ENCODE assay signal across 10 mouse cellular contexts in genomic region chr14:79488531-79488930, GRCm38 (mm10). TPM values are rescaled to one million over a fixed set of nuclear protein-coding genes. Genes with fewer than 3 reads are reported as not detected.
DNase-seq lines count a peak whose midpoint lies in the region; ATAC-seq lines count a peak whose summit lies in the region.
"Had no signal": no experiment of that assay in that cellular context is flagged by ENCODE, and none has a peak within 500 bp of the region (broad histone marks: within the 10 kb centered on the region; RNA-seq: fewer than 3 reads in every experiment).

No protein-coding gene starts in this region.

- no peaks in the 10 kb centered on the region for H3K36me3 ChIP-seq in hindbrain, embryonic 13.5 days
- H3K36me3 ChIP-seq in hindbrain, embryonic 14.5 days (replicated peaks; ENCODE audit: control insufficient read depth, insufficient read depth), result no peaks in the 10 kb centered on the region

- peaks cover 4% of the 10 kb centered on the region; the same call in 1 of the 2 replicates for H3K27me3 ChIP-seq in hindbrain, embryonic 13.5 days
- H3K27me3 ChIP-seq in hindbrain, embryonic 14.5 days (ENCODE audit: control insufficient read depth, insufficient read depth, low read length), result no peaks in the 10 kb centered on the region
- H3K27me3 ChIP-seq: liver, embryonic 15.5 days had no signal

- peak; percentile 33; the same call in 1 of the 2 replicates for ATAC-seq in hindbrain, embryonic 13.5 days (ENCODE audit: low FRiP score)
- no peak for ATAC-seq in hindbrain, embryonic 14.5 days (ENCODE audit: low FRiP score)
- ATAC-seq in megakaryocyte-erythroid progenitor cell, adult 5-6 weeks (replicated peaks; ENCODE audit: low FRiP score, low TSS enrichment, poor library complexity, severe bottlenecking), result no peak

- 80% methylated on average over 9 of the region's 9 CpGs for WGBS in hindbrain, embryonic 13.5 days
- WGBS in hindbrain, embryonic 14.5 days, result 85% methylated on average over 9 of the region's 9 CpGs

- no peak overlapping the region for H3K9ac ChIP-seq in hindbrain, embryonic 13.5 days
- H3K9ac ChIP-seq in hindbrain, embryonic 14.5 days, result no peak overlapping the region
- H3K9ac ChIP-seq: liver, embryonic 15.5 days had no signal

- H3K9me3 ChIP-seq in hindbrain, embryonic 13.5 days, result no peaks in the 10 kb centered on the region
- H3K9me3 ChIP-seq in hindbrain, embryonic 14.5 days (ENCODE audit: control insufficient read depth, low read length), result no peaks in the 10 kb centered on the region
- H3K9me3 ChIP-seq: liver, embryonic 15.5 days had no signal

- DNase-seq in hindbrain, embryonic 14.5 days (ENCODE audit: low spot score), result no peak
- peak; percentile 54 to 60 for DNase-seq in gastrocnemius, adult 8-10 months (ENCODE audit: low spot score in 2 of 2)
- DNase-seq in heart, postnatal 14 days, result peak; percentile 46 to 54
- DNase-seq in lung, postnatal 36 days, result peak; percentile 79
- DNase-seq in left cerebral cortex, adult 18-20 months (ENCODE audit: low spot score in 2 of 2), result no peak
- DNase-seq: right cerebral cortex, postnatal 25 days; thymus, adult 2 months had no signal

- intact Hi-C loops in heart, postnatal 14 days (cut with DNase I), result no loop called here

- H3K4me3 ChIP-seq in hindbrain, embryonic 13.5 days, result no peak overlapping the region
- H3K4me3 ChIP-seq in hindbrain, embryonic 14.5 days (replicated peaks; ENCODE audit: low read length), result no peak overlapping the region
- H3K4me3 ChIP-seq: liver, embryonic 15.5 days had no signal

- no peak overlapping the region for H3K27ac ChIP-seq in hindbrain, embryonic 13.5 days
- H3K27ac ChIP-seq in hindbrain, embryonic 14.5 days, result no peak overlapping the region

- H3K4me2 ChIP-seq in hindbrain, embryonic 13.5 days, result no peak overlapping the region
- no peak overlapping the region for H3K4me2 ChIP-seq in hindbrain, embryonic 14.5 days (replicated peaks)

- H3K4me1 ChIP-seq in hindbrain, embryonic 13.5 days (replicated peaks), result peaks cover 18% of the 10 kb centered on the region
- peaks cover 8% of the 10 kb centered on the region; the same call in 1 of the 2 replicates for H3K4me1 ChIP-seq in hindbrain, embryonic 14.5 days (replicated peaks; ENCODE audit: control insufficient read depth, insufficient read depth, low read length)

RNA-seq across cellular contexts. Expression of gene Wbp4, which starts 7.2 kb away (rescaled TPM):
- 43.9 and 46.1 TPM in 2 replicates for polyA plus RNA-seq in hindbrain, embryonic 13.5 days (2015; fragmentation: Nextera tagmentation; extraction: Ambion mirVana)
- 40.5 and 40.9 TPM in 2 replicates for polyA plus RNA-seq in hindbrain, embryonic 14.5 days (2014; fragmentation: Nextera tagmentation; extraction: Ambion mirVana)
- total RNA-seq in gastrocnemius, adult 8-10 months (2022), result 10 to 100 TPM; 18.1 to 23.2 (median 20.3) TPM
- total RNA-seq in heart, postnatal 14 days (2021), result 10 to 100 TPM; 19.8 to 21.8 TPM
- 26.9 and 33.8 TPM in 2 replicates for total RNA-seq in megakaryocyte-erythroid progenitor cell, adult 5-6 weeks (2014; fragmentation: Nextera tagmentation)
- total RNA-seq in megakaryocyte-erythroid progenitor cell, adult 5-6 weeks (2017), result 57.3 and 94.9 TPM in 2 replicates
- 10 to 100 TPM; 49.9 to 52.8 TPM for total RNA-seq in left cerebral cortex, adult 18-20 months (2021)

RNA-seq across cellular contexts. Expression of gene Elf1, which starts 7.5 kb away (rescaled TPM):
- 3.8 and 3.9 TPM in 2 replicates for polyA plus RNA-seq in hindbrain, embryonic 13.5 days (2015; fragmentation: Nextera tagmentation; extraction: Ambion mirVana)
- 3.8 and 3.9 TPM in 2 replicates for polyA plus RNA-seq in hindbrain, embryonic 14.5 days (2014; fragmentation: Nextera tagmentation; extraction: Ambion mirVana)
- 1 to 10 TPM; 3.0 to 4.3 (median 4.0) TPM for total RNA-seq in gastrocnemius, adult 8-10 months (2022)
- total RNA-seq in heart, postnatal 14 days (2021), result 10 to 100 TPM; 20.8 to 21.5 TPM
- total RNA-seq in megakaryocyte-erythroid progenitor cell, adult 5-6 weeks (2014; fragmentation: Nextera tagmentation), result 51.9 and 58.5 TPM in 2 replicates
- total RNA-seq in megakaryocyte-erythroid progenitor cell, adult 5-6 weeks (2017), result 111 and 178 TPM in 2 replicates
- total RNA-seq in left cerebral cortex, adult 18-20 months (2021), result 1 to 10 TPM; 4.5 to 4.7 TPM

RNA-seq across cellular contexts. Expression of gene Kbtbd6, which starts 36.9 kb away (rescaled TPM):
- 1.5 and 1.6 TPM in 2 replicates for polyA plus RNA-seq in hindbrain, embryonic 13.5 days (2015; fragmentation: Nextera tagmentation; extraction: Ambion mirVana)
- 1.9 and 2.3 TPM in 2 replicates for polyA plus RNA-seq in hindbrain, embryonic 14.5 days (2014; fragmentation: Nextera tagmentation; extraction: Ambion mirVana)
- total RNA-seq in gastrocnemius, adult 8-10 months (2022), result not detected
- total RNA-seq in heart, postnatal 14 days (2021), result under 1 TPM; 0.31 to 0.41 TPM
- total RNA-seq in megakaryocyte-erythroid progenitor cell, adult 5-6 weeks (2014; fragmentation: Nextera tagmentation), result 3.3 and 4.0 TPM in 2 replicates
- 4.4 and 5.1 TPM in 2 replicates for total RNA-seq in megakaryocyte-erythroid progenitor cell, adult 5-6 weeks (2017)
- total RNA-seq in left cerebral cortex, adult 18-20 months (2021), result 1 to 10 TPM in 1 of 2 experiments, under 1 TPM in 1; 0.80 to 1.0 TPM

Comparison
In these comparisons a context has a peak if more than half of its experiments do, and no peak if none do; other contexts are left out.
1. DNase-seq: peak in gastrocnemius, adult 8-10 months (2 of 2), heart, postnatal 14 days (2 of 2) and lung, postnatal 36 days (single experiment); none in hindbrain, embryonic 14.5 days (single experiment) and left cerebral cortex, adult 18-20 months (0 of 2).